Mouse (Mus musculus) adrenal gland, adult 18-20 months (tissue): ENCODE results near the gene Ms4a8a. TPM values are rescaled to one million over a fixed set of nuclear protein-coding genes. Genes with fewer than 3 reads are reported as not detected.

Source experiments
- DNase-seq, 2 experiments: peaks; one replicate each; pipeline ENCODE4 v3.0.0; 2021 to 2022; ENCODE audit warnings: low spot score in 2 of 2
- total RNA-seq, 2 experiments: library from RNA; stranded (reverse); gene quantifications; 1 replicate in 1 of 2; 2 replicates in 1 of 2; pipeline ENCODE4 v1.2.3; 2021

Ms4a8a gene
- total RNA-seq, 2 experiments from 2014 or later, result 4.7 to 6.7 TPM

DNA sequence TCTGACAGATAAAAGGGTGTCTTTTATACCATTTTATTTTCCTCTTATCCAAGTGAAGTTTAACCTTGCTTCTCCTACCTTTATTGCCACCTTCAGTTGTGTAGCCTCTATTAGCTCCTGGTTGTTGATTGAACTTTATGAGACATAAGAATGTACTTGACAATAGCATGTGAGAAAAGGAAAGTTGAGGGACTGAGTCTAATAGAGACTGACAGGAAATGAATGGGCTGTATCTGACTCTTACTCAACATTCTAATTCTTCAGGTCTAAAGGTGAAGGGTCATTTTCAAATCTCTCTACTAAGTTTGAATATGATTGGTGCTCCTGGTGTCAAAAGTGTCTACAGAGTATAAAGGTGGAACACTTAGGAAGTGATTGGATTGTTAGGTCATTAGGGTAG, 58.5 kb downstream of the Ms4a8a start:
- no peak for DNase-seq

DNA sequence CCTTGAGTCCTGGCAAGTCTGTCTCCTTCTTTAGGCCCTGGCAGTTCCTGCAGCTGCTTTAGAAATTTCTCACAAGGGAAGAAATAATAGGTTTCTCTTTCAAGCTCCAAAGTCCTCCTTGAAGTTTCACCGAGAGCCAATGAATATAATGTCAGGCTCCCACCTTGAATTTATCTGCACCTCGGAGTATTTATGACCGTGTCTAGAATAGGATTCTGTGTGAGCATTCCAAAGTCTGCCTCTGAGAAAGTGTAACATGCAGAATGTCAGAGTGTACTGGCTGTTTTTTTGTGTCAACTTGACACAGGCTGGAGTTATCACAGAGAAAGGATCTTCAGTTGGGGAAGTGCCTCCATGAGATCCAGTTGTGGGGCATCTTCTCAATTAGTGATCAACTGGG, 63.0 kb downstream of the Ms4a8a start, which contains the start of gene Ms4a18:
Gene Ms4a18 (minus strand): TSS at position 141 of the 400 bp plus-strand sequence.
- no peak for DNase-seq

Other genes with a start within 250 kb of the Ms4a8a start
- 1 to 10 TPM; 3.1 to 6.5 TPM for gene Slc15a3, start 241.4 kb downstream of the Ms4a8a start, total RNA-seq
- 10 to 100 TPM; 17.1 to 28.0 TPM for gene Tmem132a, start 211.2 kb downstream of the Ms4a8a start, total RNA-seq
- gene Tmem109, start 199.1 kb downstream of the Ms4a8a start, total RNA-seq, result 100 to 1,000 TPM; 110 to 148 TPM
- 100 to 1,000 TPM; 120 to 168 TPM for gene Prpf19, start 185.9 kb downstream of the Ms4a8a start, total RNA-seq
- not detected for gene Zp1, start 160.5 kb downstream of the Ms4a8a start, total RNA-seq
- not detected for gene Ptgdr2, start 143.9 kb downstream of the Ms4a8a start, total RNA-seq
- gene Ccdc86, start 131.8 kb downstream of the Ms4a8a start, total RNA-seq, result 10 to 100 TPM; 16.2 to 20.0 TPM
- 10 to 100 TPM in 1 of 2 experiments, under 1 TPM in 1; 0.51 to 25.4 TPM for gene Ms4a10, start 106.4 kb downstream of the Ms4a8a start, total RNA-seq
- gene Ms4a15, start 87.9 kb downstream of the Ms4a8a start, total RNA-seq, result not detected
- not detected for gene Ms4a18, start 63.1 kb downstream of the Ms4a8a start, total RNA-seq
- gene 1700017D01Rik, start 49.8 kb upstream of the Ms4a8a start, total RNA-seq, result not detected
- gene 1700025F22Rik, start 84.2 kb upstream of the Ms4a8a start, total RNA-seq, result not detected
- gene Ms4a13, start 115.6 kb upstream of the Ms4a8a start, total RNA-seq, result not detected
- not detected for gene Ms4a12, start 151.3 kb upstream of the Ms4a8a start, total RNA-seq
- under 1 TPM; 0.29 to 0.30 TPM for gene Ms4a1, start 185.1 kb upstream of the Ms4a8a start, total RNA-seq
- gene Ms4a5, start 202.8 kb upstream of the Ms4a8a start, total RNA-seq, result not detected
- gene Ms4a14, start 233.4 kb upstream of the Ms4a8a start, total RNA-seq, result under 1 TPM; 0.13 to 0.42 TPM